Mouse (Mus musculus) thymus, adult 2 months (tissue): ENCODE measurements around the gene Sobp.

Experiments used
- CTCF ChIP-seq: fragments of 200-500 bp; IDR thresholded peaks from 2 replicates; pipeline ENCODE4 v1.5.1; 2012; ENCODE audit warnings: mild to moderate bottlenecking, control low read depth, low read length, moderate library complexity, borderline replicate concordance; ENCODE audit not compliant: control insufficient read depth, poor library complexity, insufficient read depth; ENCODE audit errors: extremely low read depth
- POLR2A ChIP-seq: fragments of 200-500 bp; IDR thresholded peaks from 2 replicates; pipeline ENCODE4 v1.6.1; 2012; ENCODE audit warnings: mild to moderate bottlenecking, low read length, control low read depth, moderate library complexity; ENCODE audit not compliant: control insufficient read depth, poor library complexity, insufficient read depth; ENCODE audit errors: extremely low read depth

DNA sequence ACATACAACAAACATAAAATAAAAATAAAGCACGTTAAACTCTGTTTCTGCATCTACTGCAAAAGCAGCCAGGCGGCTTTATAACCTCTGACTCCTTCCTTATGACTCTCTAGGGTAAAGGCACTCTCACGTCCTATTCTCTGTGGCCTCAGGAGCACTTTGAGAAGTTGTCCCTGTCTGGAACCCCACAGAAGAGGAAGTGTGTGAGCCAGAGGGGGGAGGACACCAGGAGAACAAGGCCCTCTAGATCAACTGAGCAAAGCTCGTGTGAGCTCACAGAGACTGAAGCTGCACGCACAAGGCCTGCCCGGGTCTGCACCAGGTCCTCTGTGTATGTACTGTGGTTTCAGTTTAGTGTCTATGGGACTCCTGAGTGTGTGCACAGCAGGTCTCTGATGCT lies 50.9 kb downstream of the Sobp start:
- no peak for TF ChIP-seq CTCF
- TF ChIP-seq POLR2A: no peak
